Mouse (Mus musculus): ENCODE data around the gene Ltv1. TPM values are rescaled to one million over a fixed set of nuclear protein-coding genes. Genes with fewer than 3 reads are reported as not detected.

The Ltv1 gene
- total RNA-seq (2021) = 10 to 100 TPM; 19.4 to 23.6 TPM
- long read RNA-seq, experiment 1, transcript Ltv1-201 (11 exons, 2,297 nt) = major isoform, 33 of 37 reads
- long read RNA-seq, experiment 1, partial matches to known transcripts = 1 of 37 reads
- long read RNA-seq, experiment 1, other reads (novel, unspliced or antisense) = 3 of 37 reads
- long read RNA-seq, experiment 2, transcript Ltv1-201 (11 exons, 2,297 nt) = major isoform, 19 of 22 reads
- long read RNA-seq, experiment 2, partial matches to known transcripts = 0 of 22 reads
- long read RNA-seq, experiment 2, other reads (novel, unspliced or antisense) = 3 of 22 reads

- DNase-seq (ENCODE audit: low spot score in 2 of 2) = peak; percentile 96
These were observed at the start of gene Ltv1 for GRCm38 (mm10) chr10:13192731-13193351. Gene Ltv1 (minus strand): TSS chr10:13193168.

GRCm38 (mm10) chr10:13240431-13240830 is 47.5 kb upstream of the Ltv1 start:
- DNase-seq (ENCODE audit: low spot score in 2 of 2) = no peak

DNA sequence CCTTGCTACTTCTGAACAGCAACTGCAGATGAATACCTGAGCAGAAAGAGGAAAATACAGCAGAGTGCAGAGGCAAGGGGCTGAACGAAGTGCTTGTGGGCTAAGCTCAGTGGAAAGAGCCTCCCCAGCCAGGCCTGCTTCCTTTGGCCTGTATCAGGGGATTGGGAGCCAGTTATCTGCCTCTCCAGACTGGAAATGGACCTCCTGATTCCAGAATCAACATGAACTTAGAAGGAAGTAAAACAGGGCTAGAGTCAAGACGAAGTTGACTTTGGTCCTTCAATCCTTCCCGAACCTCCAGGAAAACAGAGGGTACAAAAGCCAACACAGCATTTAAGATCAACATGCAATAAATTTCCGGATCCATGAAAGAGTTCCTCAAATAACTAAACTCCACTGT is 45.2 kb upstream of the Ltv1 start:
- no peak for DNase-seq (ENCODE audit: low spot score in 2 of 2)

DNA sequence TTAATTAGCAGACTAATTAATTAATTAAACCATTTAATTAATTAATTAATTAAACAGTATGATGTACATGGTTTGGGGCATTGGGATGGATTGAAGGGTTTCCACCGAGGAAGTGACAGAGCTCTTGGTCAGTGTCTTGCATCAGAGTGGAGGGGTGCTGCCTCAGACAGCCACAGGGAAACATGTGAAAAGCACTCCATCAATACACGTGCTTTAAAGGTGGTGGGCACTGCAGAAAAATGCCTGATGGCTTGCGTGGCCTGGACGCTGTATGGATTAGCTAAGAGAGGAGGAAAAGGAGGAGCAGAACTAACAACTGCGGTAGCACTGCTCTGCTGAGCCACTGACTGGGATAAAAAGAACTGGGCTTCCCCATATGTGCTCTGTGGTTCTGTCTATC is 43.9 kb upstream of the Ltv1 start:
- DNase-seq (ENCODE audit: low spot score in 2 of 2) = no peak

DNA sequence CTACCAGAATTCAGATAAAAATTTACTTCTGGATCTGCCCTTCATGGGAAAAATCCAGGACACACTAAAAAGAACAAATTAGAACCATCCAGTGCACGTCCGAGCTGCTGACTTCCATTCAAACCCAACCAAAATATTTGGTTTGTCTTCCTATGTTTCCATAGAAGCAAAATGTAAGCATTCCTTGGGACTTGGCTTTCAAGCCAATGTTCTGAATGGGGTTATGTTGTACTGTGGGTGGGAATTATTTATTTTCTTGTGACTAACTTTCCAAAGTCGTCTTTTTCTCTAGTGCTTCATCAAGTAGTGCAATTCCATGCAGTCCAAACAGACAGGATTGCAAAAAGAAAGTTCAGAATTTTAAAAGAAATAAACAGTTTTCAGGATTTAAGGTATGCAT is 41.5 kb upstream of the Ltv1 start:
- no peak for DNase-seq (ENCODE audit: low spot score in 2 of 2)

GRCm38 (mm10) chr10:13233941-13234340 is 41.0 kb upstream of the Ltv1 start:
- no peak for DNase-seq (ENCODE audit: low spot score in 2 of 2)

GRCm38 (mm10) chr10:13233143-13233622 is 40.2 kb upstream of the Ltv1 start:
- DNase-seq (ENCODE audit: low spot score in 2 of 2) = no peak

DNA sequence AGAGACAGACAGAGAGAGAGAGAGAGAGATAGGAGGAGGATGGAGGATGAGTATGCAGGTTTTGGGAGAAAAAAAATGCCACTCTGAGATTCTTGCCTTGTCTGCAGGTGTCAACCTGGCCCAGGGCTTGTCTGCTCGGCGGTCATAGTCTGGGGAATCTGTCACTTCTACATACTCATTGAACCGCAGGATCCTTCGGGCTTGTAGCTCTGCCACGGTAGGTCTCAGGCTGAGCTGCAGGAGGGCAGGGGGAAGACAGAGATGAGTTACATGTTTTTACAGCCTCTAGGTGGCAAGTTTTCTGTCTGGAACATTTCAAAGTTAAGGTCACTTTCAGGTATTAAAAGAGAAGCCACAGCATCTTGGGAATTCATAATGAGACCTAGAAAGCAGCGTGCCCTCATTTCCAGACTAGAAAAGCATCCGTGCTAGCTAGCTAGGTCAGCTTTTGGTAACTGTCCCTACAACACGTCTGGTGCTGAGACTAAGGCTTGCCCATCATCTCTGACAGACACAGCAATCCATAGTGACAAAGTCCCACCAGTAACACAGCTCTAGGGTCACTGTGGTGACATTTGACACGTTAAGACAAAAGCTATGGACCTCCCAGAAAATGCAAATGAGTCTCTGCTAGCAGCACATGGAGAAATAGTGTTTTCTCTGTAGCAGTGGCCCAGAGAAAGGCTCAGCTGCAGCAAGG is 39.6 kb upstream of the Ltv1 start:
- no peak for DNase-seq (ENCODE audit: low spot score in 2 of 2)

GRCm38 (mm10) chr10:13230716-13231115 is 37.7 kb upstream of the Ltv1 start:
- DNase-seq (ENCODE audit: low spot score in 2 of 2) = no peak

DNA sequence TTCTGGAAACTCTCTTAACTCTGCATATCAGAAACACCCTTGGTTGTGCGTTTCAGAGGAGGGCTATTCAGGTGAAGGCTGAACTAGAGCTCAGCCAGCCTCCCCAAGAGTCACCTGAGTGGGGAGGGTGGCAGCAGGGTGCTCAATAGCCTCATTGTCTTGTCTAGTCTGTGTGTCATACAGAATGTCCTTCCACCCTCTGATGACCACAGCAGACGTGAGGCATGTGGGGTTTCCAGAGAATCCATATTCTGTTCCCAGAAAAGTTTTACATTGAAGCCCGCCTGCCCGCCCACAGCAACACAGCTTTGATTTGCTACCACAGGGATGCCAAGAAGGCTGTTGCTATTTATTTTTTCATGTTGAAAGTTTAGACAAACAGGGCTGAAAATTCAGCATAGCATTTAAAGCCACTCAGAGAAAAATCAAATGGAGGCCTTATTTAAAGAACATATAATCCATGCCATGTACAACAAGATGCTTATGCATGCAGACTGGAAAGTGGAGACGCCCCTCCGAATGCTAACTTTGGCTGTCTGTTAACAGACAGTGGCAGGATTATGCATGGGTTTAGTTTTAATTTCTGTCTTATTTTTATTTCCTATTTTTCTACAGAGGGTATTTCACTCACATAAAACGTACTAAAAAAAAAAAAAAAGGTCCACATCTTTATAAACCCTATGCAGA is 32.6 kb upstream of the Ltv1 start:
- no peak for DNase-seq (ENCODE audit: low spot score in 2 of 2)

DNA sequence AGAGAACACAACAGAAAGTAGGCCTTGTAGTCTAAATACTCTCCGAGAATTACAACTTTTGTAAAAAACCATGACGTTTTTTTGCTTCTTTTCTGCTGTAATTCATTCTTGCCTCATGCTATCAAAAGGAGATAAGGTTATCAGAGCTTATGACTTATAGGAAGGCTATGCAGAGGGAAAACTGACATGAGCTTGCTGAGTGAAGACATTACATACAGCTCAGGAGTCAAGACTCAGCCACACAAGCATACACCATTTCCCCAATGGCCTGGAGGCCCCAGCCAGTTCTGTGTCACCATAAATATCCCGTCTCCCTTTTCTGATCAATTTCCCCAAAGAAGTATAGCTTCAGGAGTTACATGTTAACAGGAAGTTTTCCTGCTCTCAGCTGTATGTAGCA is 29.2 kb upstream of the Ltv1 start:
- no peak for DNase-seq (ENCODE audit: low spot score in 2 of 2)

GRCm38 (mm10) chr10:13220061-13220460 is 27.1 kb upstream of the Ltv1 start:
- DNase-seq (ENCODE audit: low spot score in 2 of 2) = no peak

GRCm38 (mm10) chr10:13213956-13214355 is 21.0 kb upstream of the Ltv1 start:
- no peak for DNase-seq (ENCODE audit: low spot score in 2 of 2)

DNA sequence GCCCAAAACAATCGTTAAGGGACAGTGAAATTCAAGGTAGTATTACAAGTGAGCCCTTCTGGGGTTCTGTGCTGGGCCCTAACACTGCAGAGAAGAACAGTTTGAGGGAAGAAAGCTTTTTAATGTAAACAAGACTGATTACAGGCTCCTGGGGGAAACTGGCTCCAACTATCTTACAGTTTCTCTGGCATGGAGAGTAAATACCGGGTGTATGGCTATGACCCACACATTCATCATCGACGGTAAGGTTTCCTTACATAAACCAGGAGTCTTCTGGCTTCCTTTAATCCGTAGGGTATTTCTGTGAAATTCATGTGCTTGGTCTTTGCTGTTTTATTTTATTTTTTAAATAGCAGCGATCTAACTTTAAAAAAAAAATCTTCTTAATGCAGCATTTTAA is 19.9 kb upstream of the Ltv1 start:
- DNase-seq (ENCODE audit: low spot score in 2 of 2) = no peak

GRCm38 (mm10) chr10:13212326-13212725 is 19.4 kb upstream of the Ltv1 start:
- no peak for DNase-seq (ENCODE audit: low spot score in 2 of 2)

GRCm38 (mm10) chr10:13209930-13210637 is 17.1 kb upstream of the Ltv1 start:
- DNase-seq (ENCODE audit: low spot score in 2 of 2) = no peak

DNA sequence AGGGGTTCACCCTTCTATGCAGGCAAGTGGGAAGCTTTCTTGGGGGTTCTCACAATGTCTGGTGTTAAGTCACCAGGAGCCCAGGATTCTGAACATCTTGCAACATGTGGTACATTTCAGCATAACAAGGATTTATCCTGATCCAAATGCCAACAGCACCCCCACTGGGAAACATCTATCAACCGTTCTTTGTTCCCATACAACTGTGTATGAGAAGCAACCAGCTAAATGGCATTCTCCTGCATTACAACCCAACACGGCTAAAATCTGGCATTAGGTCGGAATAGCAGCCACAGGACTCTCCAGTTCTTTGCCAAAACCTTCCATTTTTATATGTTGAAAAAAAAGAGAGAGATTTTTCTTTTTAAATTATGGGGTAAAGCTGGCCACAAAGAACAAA is 16.5 kb upstream of the Ltv1 start:
- no peak for DNase-seq (ENCODE audit: low spot score in 2 of 2)

GRCm38 (mm10) chr10:13209061-13209460 is 16.1 kb upstream of the Ltv1 start:
- DNase-seq (ENCODE audit: low spot score in 2 of 2) = no peak

DNA sequence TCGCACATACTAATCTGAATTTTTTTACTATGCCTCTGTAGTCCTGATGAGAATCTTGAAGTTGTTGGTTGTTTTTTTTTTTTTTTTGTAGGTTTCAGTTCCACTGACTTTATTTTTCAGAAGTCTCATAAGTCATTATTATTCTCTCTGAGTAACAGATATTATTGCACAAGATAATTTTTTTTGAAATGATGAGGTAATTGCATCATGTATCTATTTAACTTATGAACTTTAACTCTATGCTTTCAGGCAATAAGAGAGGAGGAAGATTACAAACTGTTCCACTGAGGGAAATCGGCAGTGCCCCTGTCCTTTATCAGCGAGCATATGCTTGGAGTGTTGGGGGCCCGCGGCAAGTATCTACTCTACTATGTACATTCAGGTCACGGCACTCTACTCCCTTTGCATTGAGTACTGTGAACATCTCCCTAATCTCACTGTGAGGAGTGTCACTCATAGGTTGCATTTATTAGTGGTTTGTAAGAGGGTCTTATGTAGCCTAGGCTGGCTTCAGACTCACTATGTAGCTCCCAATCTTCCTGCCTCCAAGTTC is 8.8 kb upstream of the Ltv1 start:
- DNase-seq (ENCODE audit: low spot score in 2 of 2) = no peak

DNA sequence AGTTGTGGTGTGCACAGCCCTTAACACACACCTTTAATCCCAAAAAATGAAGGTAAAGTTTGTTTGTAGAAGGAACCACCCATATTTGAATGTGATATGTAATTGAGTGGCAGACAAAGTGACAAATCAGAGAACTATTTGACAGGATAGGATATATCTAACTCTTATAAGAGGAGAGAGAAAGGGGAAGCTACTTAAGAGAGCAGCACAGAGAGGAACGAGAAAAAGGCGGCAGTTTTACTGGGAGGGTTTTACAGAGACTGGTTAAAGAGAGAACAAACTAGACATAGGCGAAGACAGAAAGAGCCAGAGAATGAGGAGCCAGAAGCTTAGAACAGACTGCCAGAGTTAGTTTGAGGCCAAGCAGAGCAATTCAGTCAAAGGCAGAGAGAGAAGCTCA is 7.9 kb upstream of the Ltv1 start:
- DNase-seq (ENCODE audit: low spot score in 2 of 2) = no peak

DNA sequence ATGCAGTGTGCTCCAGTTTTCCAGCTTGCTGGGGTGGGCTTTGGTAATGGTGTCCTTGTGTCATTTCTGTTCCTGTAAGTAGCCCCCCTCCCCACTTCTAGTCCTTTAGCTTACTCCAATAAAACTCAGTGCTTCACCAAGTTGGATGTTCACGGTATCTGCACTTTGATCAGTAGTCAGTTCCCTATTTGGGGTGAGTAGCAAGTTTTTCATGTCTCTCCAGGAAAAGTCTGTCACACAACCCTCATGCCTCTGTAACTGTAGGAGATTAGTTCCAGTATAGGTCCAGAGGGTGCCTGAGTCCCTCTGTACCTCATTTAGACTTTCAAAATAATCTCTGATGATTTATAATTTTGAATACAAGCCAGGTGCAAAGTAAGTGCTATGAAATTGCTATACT is 6.3 kb upstream of the Ltv1 start:
- no peak for DNase-seq (ENCODE audit: low spot score in 2 of 2)

Measured in left cerebral cortex, adult 18-20 months (tissue).